Mouse (Mus musculus): ENCODE results near the gene Limd1.

Limd1 gene

GRCm38 (mm10) chr9:123481136-123481535 lies 2.6 kb downstream of the Limd1 start:
- DNase-seq (ENCODE audit: low read depth in 2 of 2, low spot score in 2 of 2), result no peak

GRCm38 (mm10) chr9:123483598-123483997 lies 5.1 kb downstream of the Limd1 start:
- DNase-seq (ENCODE audit: low read depth in 2 of 2, low spot score in 2 of 2), result no peak

- no peak for DNase-seq (ENCODE audit: low read depth in 2 of 2, low spot score in 2 of 2)
Measured at GRCm38 (mm10) chr9:123484830-123485229, 6.3 kb downstream of the Limd1 start.

- no peak for DNase-seq (ENCODE audit: low read depth in 2 of 2, low spot score in 2 of 2)
Measured at GRCm38 (mm10) chr9:123485561-123485960, 7.1 kb downstream of the Limd1 start.

GRCm38 (mm10) chr9:123486635-123487034 lies 8.1 kb downstream of the Limd1 start:
- DNase-seq (ENCODE audit: low read depth in 2 of 2, low spot score in 2 of 2), result no peak

- no peak for DNase-seq (ENCODE audit: low read depth in 2 of 2, low spot score in 2 of 2)
Measured at GRCm38 (mm10) chr9:123489073-123489472, 10.6 kb downstream of the Limd1 start.

GRCm38 (mm10) chr9:123489727-123490343 lies 11.3 kb downstream of the Limd1 start:
- no peak for DNase-seq (ENCODE audit: low read depth in 2 of 2, low spot score in 2 of 2)

GRCm38 (mm10) chr9:123490930-123491329 lies 12.4 kb downstream of the Limd1 start:
- DNase-seq (ENCODE audit: low read depth in 2 of 2, low spot score in 2 of 2), result no peak

GRCm38 (mm10) chr9:123491917-123492585 lies 13.5 kb downstream of the Limd1 start:
- DNase-seq (ENCODE audit: low read depth in 2 of 2, low spot score in 2 of 2), result no peak

GRCm38 (mm10) chr9:123496665-123497064 lies 18.2 kb downstream of the Limd1 start:
- DNase-seq (ENCODE audit: low read depth in 2 of 2, low spot score in 2 of 2), result no peak

- DNase-seq (ENCODE audit: low read depth in 2 of 2, low spot score in 2 of 2), result no peak
Measured at GRCm38 (mm10) chr9:123497906-123498305, 19.4 kb downstream of the Limd1 start.

GRCm38 (mm10) chr9:123500480-123500879 lies 22.0 kb downstream of the Limd1 start:
- DNase-seq (ENCODE audit: low read depth in 2 of 2, low spot score in 2 of 2), result no peak

- no peak for DNase-seq (ENCODE audit: low read depth in 2 of 2, low spot score in 2 of 2)
Measured at GRCm38 (mm10) chr9:123503171-123503834, 24.8 kb downstream of the Limd1 start.

- DNase-seq (ENCODE audit: low read depth in 2 of 2, low spot score in 2 of 2), result peak; percentile 55 to 72
Measured at GRCm38 (mm10) chr9:123504325-123504724, 25.8 kb downstream of the Limd1 start.

GRCm38 (mm10) chr9:123505598-123505997 lies 27.1 kb downstream of the Limd1 start:
- DNase-seq (ENCODE audit: low read depth in 2 of 2, low spot score in 2 of 2), result no peak

- no peak for DNase-seq (ENCODE audit: low read depth in 2 of 2, low spot score in 2 of 2)
Measured at GRCm38 (mm10) chr9:123506270-123507146, 28.0 kb downstream of the Limd1 start.

- DNase-seq (ENCODE audit: low read depth in 2 of 2, low spot score in 2 of 2), result no peak
Measured at GRCm38 (mm10) chr9:123507380-123507779, 28.9 kb downstream of the Limd1 start.

GRCm38 (mm10) chr9:123508986-123509385 lies 30.5 kb downstream of the Limd1 start:
- DNase-seq (ENCODE audit: low read depth in 2 of 2, low spot score in 2 of 2), result no peak

- peak; percentile 69 to 71 for DNase-seq (ENCODE audit: low read depth in 2 of 2, low spot score in 2 of 2)
Measured at GRCm38 (mm10) chr9:123509638-123510604, 31.4 kb downstream of the Limd1 start.

- DNase-seq (ENCODE audit: low read depth in 2 of 2, low spot score in 2 of 2), result no peak
Measured at GRCm38 (mm10) chr9:123510926-123511325, 32.4 kb downstream of the Limd1 start.

Data from CD8-positive naive resting alpha-beta T cell, adult 2 months (primary cell).